Mouse (Mus musculus) testis, adult 2 months (tissue): ENCODE data around the gene Fhl3.

Experiments
- CTCF ChIP-seq: fragments of 200-500 bp; IDR thresholded peaks from 2 replicates; pipeline ENCODE4 v1.5.1; 2012; ENCODE audit warnings: low read depth, mild to moderate bottlenecking, inconsistent platforms, low read length, moderate library complexity; ENCODE audit not compliant: control insufficient read depth, insufficient read depth, insufficient replicate concordance
- POLR2A ChIP-seq: fragments of 200-500 bp; IDR thresholded peaks from 2 replicates; pipeline ENCODE4 v1.6.1; 2012; ENCODE audit warnings: low read depth, mild to moderate bottlenecking, inconsistent platforms, low read length, moderate library complexity; ENCODE audit not compliant: control insufficient read depth

DNA sequence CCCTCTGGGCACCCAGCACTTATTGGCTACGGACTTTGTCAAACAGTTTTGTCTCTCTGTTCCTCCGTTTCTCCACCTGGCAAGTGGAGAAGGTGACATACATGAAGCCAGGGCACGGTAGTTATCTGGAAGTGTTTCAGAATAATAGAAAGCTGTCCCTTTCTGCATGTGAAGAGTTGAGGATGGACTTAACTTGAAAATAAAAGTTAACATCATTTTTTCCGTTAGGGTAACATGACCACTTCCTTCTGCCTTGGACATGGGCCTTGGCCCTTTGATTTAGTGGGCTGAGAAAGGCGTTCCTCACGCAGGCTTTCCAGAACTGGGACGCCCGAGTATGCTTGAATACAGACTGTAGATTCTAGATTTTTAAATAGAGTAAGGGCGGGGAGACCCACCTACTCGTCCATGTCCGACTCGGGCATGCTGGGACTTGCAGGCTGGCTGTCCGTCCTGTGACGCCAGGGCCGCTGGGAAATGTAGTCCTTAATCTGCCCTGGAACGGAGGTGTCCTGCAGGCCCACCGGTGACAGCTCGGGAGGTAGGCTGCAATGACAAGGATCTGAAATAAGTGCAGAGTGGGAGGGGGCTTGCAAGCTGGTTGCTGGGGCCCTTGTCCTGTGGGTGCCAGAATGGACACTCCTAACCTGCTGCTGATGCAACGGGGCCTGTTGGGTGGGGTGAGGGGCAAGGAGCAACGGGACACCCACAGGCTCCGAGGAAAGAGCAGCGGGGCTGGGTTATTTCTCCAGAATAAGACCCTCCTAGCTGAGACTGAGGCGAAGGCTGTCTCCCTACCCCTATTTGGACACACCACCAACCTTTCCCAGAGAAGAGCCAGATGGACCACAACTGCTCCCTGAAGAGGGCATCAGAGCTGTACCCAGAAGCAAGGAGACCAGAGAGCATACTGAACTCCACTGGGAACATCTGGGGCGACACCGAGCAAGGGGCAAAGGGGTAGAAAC lies 41.2 kb downstream of the Fhl3 start, which contains the start of gene Inpp5b:
- TF ChIP-seq POLR2A (peak; percentile 57), CTCF (no peak)
